Mouse (Mus musculus): ENCODE data around the gene Yipf3. TPM values are rescaled to one million over a fixed set of nuclear protein-coding genes. Genes with fewer than 3 reads are reported as not detected.
A peak's percentile ranks its signal among the peaks of the same experiment; 100 is the strongest.

The Yipf3 gene
- polyA plus RNA-seq, 1 experiment from 2014 or later: 55.3 TPM

- H3K9ac ChIP-seq (replicated peaks; ENCODE audit: low read length): no peak overlapping the region
- no peaks in the 10 kb centered on the region for H3K9me3 ChIP-seq (replicated peaks; ENCODE audit: control insufficient read depth, low read length)
- no peak for DNase-seq (ENCODE audit: low spot score)
- H3K4me1 ChIP-seq (ENCODE audit: control insufficient read depth, insufficient read depth, low read length): no peaks in the 10 kb centered on the region; the same call in 1 of the 2 replicates
- H3K27me3 ChIP-seq (ENCODE audit: control insufficient read depth, insufficient read depth, low read length): no peaks in the 10 kb centered on the region
- no peak overlapping the region for H3K4me2 ChIP-seq (ENCODE audit: low read depth, low read length)
- no peaks in the 10 kb centered on the region for H3K36me3 ChIP-seq (replicated peaks; ENCODE audit: control insufficient read depth, insufficient read depth, low read depth, low read length)
- no peak overlapping the region for H3K27ac ChIP-seq (replicated peaks; ENCODE audit: low read depth, low read length)
- ATAC-seq (replicated peaks; ENCODE audit: insufficient number of reproducible peaks, low FRiP score, low TSS enrichment, low read depth): no peak
- WGBS: 74% methylated on average over 6 of the region's 6 CpGs
- no peak overlapping the region for H3K4me3 ChIP-seq (ENCODE audit: low read depth, low read length)
Measured at GRCm38 (mm10) chr17:46285407-46285806, 37.5 kb downstream of the Yipf3 start.

- Histone ChIP-seq H3K9me3 (replicated peaks; ENCODE audit: control insufficient read depth, low read length) (no peaks in the 10 kb centered on the region), H3K27me3 (ENCODE audit: control insufficient read depth, insufficient read depth, low read length) (no peaks in the 10 kb centered on the region), H3K27ac (replicated peaks; ENCODE audit: low read depth, low read length) (0 out of 2 replicates have a peak overlapping the region, but pooled peaks have one; percentile 44), H3K9ac (replicated peaks; ENCODE audit: low read length) (no peak overlapping the region), H3K36me3 (replicated peaks; ENCODE audit: control insufficient read depth, insufficient read depth, low read depth, low read length) (no peaks in the 10 kb centered on the region), H3K4me2 (ENCODE audit: low read depth, low read length) (no peak overlapping the region), H3K4me3 (ENCODE audit: low read depth, low read length) (no peak overlapping the region), H3K4me1 (ENCODE audit: control insufficient read depth, insufficient read depth, low read length) (no peaks in the 10 kb centered on the region; the same call in 1 of the 2 replicates)
- ATAC-seq (replicated peaks; ENCODE audit: insufficient number of reproducible peaks, low FRiP score, low TSS enrichment, low read depth): 0 out of 2 replicates have a peak, but pooled peaks have one; percentile 10
- peak; percentile 81 for DNase-seq (ENCODE audit: low spot score)
- 55% methylated on average over 11 of the region's 11 CpGs for WGBS
Measured at GRCm38 (mm10) chr17:46287678-46288095, 39.8 kb downstream of the Yipf3 start.

GRCm38 (mm10) chr17:46296601-46297000 is 48.7 kb downstream of the Yipf3 start:
- Histone ChIP-seq H3K27ac (replicated peaks; ENCODE audit: low read depth, low read length) (no peak overlapping the region), H3K4me3 (ENCODE audit: low read depth, low read length) (no peak overlapping the region), H3K27me3 (ENCODE audit: control insufficient read depth, insufficient read depth, low read length) (peaks cover 33% of the 10 kb centered on the region), H3K9me3 (replicated peaks; ENCODE audit: control insufficient read depth, low read length) (no peaks in the 10 kb centered on the region), H3K9ac (replicated peaks; ENCODE audit: low read length) (no peak overlapping the region), H3K4me2 (ENCODE audit: low read depth, low read length) (no peak overlapping the region), H3K4me1 (ENCODE audit: control insufficient read depth, insufficient read depth, low read length) (peaks cover 9% of the 10 kb centered on the region; the same call in 1 of the 2 replicates), H3K36me3 (replicated peaks; ENCODE audit: control insufficient read depth, insufficient read depth, low read depth, low read length) (no peaks in the 10 kb centered on the region)
- 42% methylated on average over 6 of the region's 6 CpGs for WGBS
- no peak for ATAC-seq (replicated peaks; ENCODE audit: insufficient number of reproducible peaks, low FRiP score, low TSS enrichment, low read depth)
- DNase-seq (ENCODE audit: low spot score): no peak

- 14% methylated on average over 6 of the region's 6 CpGs for WGBS
- Histone ChIP-seq H3K9me3 (replicated peaks; ENCODE audit: control insufficient read depth, low read length) (no peaks in the 10 kb centered on the region), H3K4me2 (ENCODE audit: low read depth, low read length) (peak overlapping the region; percentile 100), H3K4me3 (ENCODE audit: low read depth, low read length) (peak overlapping the region; percentile 67), H3K27me3 (ENCODE audit: control insufficient read depth, insufficient read depth, low read length) (peaks cover 33% of the 10 kb centered on the region), H3K9ac (replicated peaks; ENCODE audit: low read length) (no peak overlapping the region; the same call in 1 of the 2 replicates), H3K36me3 (replicated peaks; ENCODE audit: control insufficient read depth, insufficient read depth, low read depth, low read length) (no peaks in the 10 kb centered on the region), H3K4me1 (ENCODE audit: control insufficient read depth, insufficient read depth, low read length) (peaks cover 9% of the 10 kb centered on the region; the same call in 1 of the 2 replicates), H3K27ac (replicated peaks; ENCODE audit: low read depth, low read length) (no peak overlapping the region)
- DNase-seq (ENCODE audit: low spot score) (no peak), ATAC-seq (replicated peaks; ENCODE audit: insufficient number of reproducible peaks, low FRiP score, low TSS enrichment, low read depth) (no peak)
Measured at GRCm38 (mm10) chr17:46297028-46297363, 49.1 kb downstream of the Yipf3 start.

GRCm38 (mm10) chr17:46297364-46298219 is 49.7 kb downstream of the Yipf3 start, which contains the start of gene Dlk2:
TSS of gene Dlk2 (plus strand) at chr17:46297421.
- Histone ChIP-seq H3K27me3 (ENCODE audit: control insufficient read depth, insufficient read depth, low read length) (peaks cover 33% of the 10 kb centered on the region), H3K36me3 (replicated peaks; ENCODE audit: control insufficient read depth, insufficient read depth, low read depth, low read length) (no peaks in the 10 kb centered on the region), H3K4me2 (ENCODE audit: low read depth, low read length) (peak within 1 kb of the TSS; percentile 100), H3K9ac (replicated peaks; ENCODE audit: low read length) (peak within 1 kb of the TSS; percentile 56), H3K4me1 (ENCODE audit: control insufficient read depth, insufficient read depth, low read length) (peaks cover 9% of the 10 kb centered on the region; the same call in 1 of the 2 replicates), H3K27ac (replicated peaks; ENCODE audit: low read depth, low read length) (no peak within 1 kb of the TSS), H3K4me3 (ENCODE audit: low read depth, low read length) (peak within 1 kb of the TSS; percentile 67), H3K9me3 (replicated peaks; ENCODE audit: control insufficient read depth, low read length) (no peaks in the 10 kb centered on the region)
- DNase-seq (ENCODE audit: low spot score) (peak; percentile 41), ATAC-seq (replicated peaks; ENCODE audit: insufficient number of reproducible peaks, low FRiP score, low TSS enrichment, low read depth) (peak; percentile 34; the same call in 1 of the 2 replicates)
- WGBS: under 1% methylated on average over 69 of the region's 86 CpGs

GRCm38 (mm10) chr17:46298220-46298913 is 50.5 kb downstream of the Yipf3 start:
- Histone ChIP-seq H3K27ac (replicated peaks; ENCODE audit: low read depth, low read length) (no peak overlapping the region), H3K4me2 (ENCODE audit: low read depth, low read length) (peak overlapping the region; percentile 100), H3K36me3 (replicated peaks; ENCODE audit: control insufficient read depth, insufficient read depth, low read depth, low read length) (no peaks in the 10 kb centered on the region), H3K9me3 (replicated peaks; ENCODE audit: control insufficient read depth, low read length) (no peaks in the 10 kb centered on the region), H3K9ac (replicated peaks; ENCODE audit: low read length) (peak overlapping the region; percentile 22; the same call in 1 of the 2 replicates), H3K4me3 (ENCODE audit: low read depth, low read length) (peak overlapping the region; percentile 67), H3K4me1 (ENCODE audit: control insufficient read depth, insufficient read depth, low read length) (peaks cover 9% of the 10 kb centered on the region; the same call in 1 of the 2 replicates), H3K27me3 (ENCODE audit: control insufficient read depth, insufficient read depth, low read length) (peaks cover 33% of the 10 kb centered on the region)
- ATAC-seq (replicated peaks; ENCODE audit: insufficient number of reproducible peaks, low FRiP score, low TSS enrichment, low read depth): peak; percentile 77
- WGBS: under 1% methylated on average over 48 of the region's 48 CpGs
- DNase-seq (ENCODE audit: low spot score): peak; percentile 92

- H3K4me3 ChIP-seq (ENCODE audit: low read depth, low read length): no peak overlapping the region
- H3K4me1 ChIP-seq (ENCODE audit: control insufficient read depth, insufficient read depth, low read length): peaks cover 9% of the 10 kb centered on the region; the same call in 1 of the 2 replicates
- no peak for DNase-seq (ENCODE audit: low spot score)
- no peaks in the 10 kb centered on the region for H3K36me3 ChIP-seq (replicated peaks; ENCODE audit: control insufficient read depth, insufficient read depth, low read depth, low read length)
- no peak overlapping the region for H3K4me2 ChIP-seq (ENCODE audit: low read depth, low read length)
- no peak for ATAC-seq (replicated peaks; ENCODE audit: insufficient number of reproducible peaks, low FRiP score, low TSS enrichment, low read depth)
- H3K9ac ChIP-seq (replicated peaks; ENCODE audit: low read length): no peak overlapping the region
- no peaks in the 10 kb centered on the region for H3K9me3 ChIP-seq (replicated peaks; ENCODE audit: control insufficient read depth, low read length)
- no peak overlapping the region for H3K27ac ChIP-seq (replicated peaks; ENCODE audit: low read depth, low read length)
- H3K27me3 ChIP-seq (ENCODE audit: control insufficient read depth, insufficient read depth, low read length): peaks cover 20% of the 10 kb centered on the region
- WGBS: 74% methylated on average over 12 of the region's 12 CpGs
Measured at GRCm38 (mm10) chr17:46301892-46302291, 54.0 kb downstream of the Yipf3 start.
